Mouse (Mus musculus): ENCODE results near the gene Tmem131. TPM values are rescaled to one million over a fixed set of nuclear protein-coding genes. Genes with fewer than 3 reads are reported as not detected.
A peak's percentile ranks its signal among the peaks of the same experiment; 100 is the strongest.

The Tmem131 gene
- polyA plus RNA-seq, 1 experiment from 2014 or later, result 14.7 TPM

GRCm38 (mm10) chr1:36852085-36852484 lies 91.4 kb downstream of the Tmem131 start:
- Histone ChIP-seq H3K4me1 (no peaks in the 10 kb centered on the region), H3K36me3 (peaks cover 5% of the 10 kb centered on the region; the same call in 1 of the 2 replicates), H3K27me3 (no peaks in the 10 kb centered on the region), H3K9ac (no peak overlapping the region), H3K4me3 (replicated peaks) (no peak overlapping the region), H3K27ac (replicated peaks) (no peak overlapping the region), H3K9me3 (replicated peaks) (no peaks in the 10 kb centered on the region), H3K4me2 (replicated peaks) (no peak overlapping the region)
- 70% methylated on average over 6 of the region's 6 CpGs for WGBS
- no peak for ATAC-seq (ENCODE audit: insufficient number of reproducible peaks, low FRiP score, low TSS enrichment, low read depth)

- Histone ChIP-seq H3K27ac (replicated peaks) (no peak overlapping the region), H3K27me3 (no peaks in the 10 kb centered on the region), H3K4me3 (replicated peaks) (no peak overlapping the region), H3K4me2 (replicated peaks) (no peak overlapping the region), H3K4me1 (no peaks in the 10 kb centered on the region), H3K9me3 (replicated peaks) (no peaks in the 10 kb centered on the region), H3K9ac (no peak overlapping the region), H3K36me3 (peaks cover 5% of the 10 kb centered on the region; the same call in 1 of the 2 replicates)
- WGBS, result 67% methylated on average over 4 of the region's 4 CpGs
- ATAC-seq (ENCODE audit: insufficient number of reproducible peaks, low FRiP score, low TSS enrichment, low read depth), result no peak
These were observed 92.1 kb downstream of the Tmem131 start for GRCm38 (mm10) chr1:36851392-36851791.

- WGBS, result 92% methylated on average over 1 of the region's 1 CpGs
- Histone ChIP-seq H3K4me3 (replicated peaks) (no peak overlapping the region), H3K9me3 (replicated peaks) (no peaks in the 10 kb centered on the region), H3K27ac (replicated peaks) (no peak overlapping the region), H3K27me3 (no peaks in the 10 kb centered on the region), H3K9ac (no peak overlapping the region), H3K4me2 (replicated peaks) (no peak overlapping the region), H3K4me1 (0 out of 2 replicates have a peak, but pooled peaks cover 3% of the 10 kb centered on the region), H3K36me3 (no peaks in the 10 kb centered on the region)
- ATAC-seq (ENCODE audit: insufficient number of reproducible peaks, low FRiP score, low TSS enrichment, low read depth), result no peak
These were observed 95.4 kb downstream of the Tmem131 start for GRCm38 (mm10) chr1:36848036-36848435.

- H3K9me3 ChIP-seq (replicated peaks), result no peaks in the 10 kb centered on the region
- H3K4me3 ChIP-seq (replicated peaks), result no peak overlapping the region
- H3K4me2 ChIP-seq (replicated peaks), result no peak overlapping the region
- H3K36me3 ChIP-seq, result no peaks in the 10 kb centered on the region
- no peak overlapping the region for H3K9ac ChIP-seq
- ATAC-seq (ENCODE audit: insufficient number of reproducible peaks, low FRiP score, low TSS enrichment, low read depth), result no peak
- WGBS, result 83% methylated on average over 8 of the region's 8 CpGs
- 0 out of 2 replicates have a peak, but pooled peaks cover 3% of the 10 kb centered on the region for H3K4me1 ChIP-seq
- H3K27me3 ChIP-seq, result no peaks in the 10 kb centered on the region
- no peak overlapping the region for H3K27ac ChIP-seq (replicated peaks)
These were observed 96.2 kb downstream of the Tmem131 start for GRCm38 (mm10) chr1:36847276-36847675.

GRCm38 (mm10) chr1:36845031-36845430 lies 98.4 kb downstream of the Tmem131 start:
- H3K4me3 ChIP-seq (replicated peaks), result no peak overlapping the region
- H3K4me2 ChIP-seq (replicated peaks), result no peak overlapping the region
- no peaks in the 10 kb centered on the region for H3K9me3 ChIP-seq (replicated peaks)
- WGBS, result 48% methylated on average over 5 of the region's 5 CpGs
- H3K36me3 ChIP-seq, result peaks cover 11% of the 10 kb centered on the region
- ATAC-seq (ENCODE audit: insufficient number of reproducible peaks, low FRiP score, low TSS enrichment, low read depth), result 0 out of 2 replicates have a peak, but pooled peaks have one; percentile 19
- H3K27me3 ChIP-seq, result no peaks in the 10 kb centered on the region
- 0 out of 2 replicates have a peak, but pooled peaks cover 3% of the 10 kb centered on the region for H3K4me1 ChIP-seq
- H3K9ac ChIP-seq, result no peak overlapping the region
- no peak overlapping the region for H3K27ac ChIP-seq (replicated peaks)

- H3K36me3 ChIP-seq, result peaks cover 25% of the 10 kb centered on the region
- ATAC-seq (ENCODE audit: insufficient number of reproducible peaks, low FRiP score, low TSS enrichment, low read depth), result no peak
- 44% methylated on average over 1 of the region's 1 CpGs for WGBS
- no peak overlapping the region for H3K4me2 ChIP-seq (replicated peaks)
- H3K9me3 ChIP-seq (replicated peaks), result no peaks in the 10 kb centered on the region
- H3K27me3 ChIP-seq, result no peaks in the 10 kb centered on the region
- no peak overlapping the region for H3K4me3 ChIP-seq (replicated peaks)
- 0 out of 2 replicates have a peak, but pooled peaks cover 3% of the 10 kb centered on the region for H3K4me1 ChIP-seq
- no peak overlapping the region for H3K27ac ChIP-seq (replicated peaks)
- H3K9ac ChIP-seq, result no peak overlapping the region
These were observed 101.7 kb downstream of the Tmem131 start for GRCm38 (mm10) chr1:36841806-36842205.

- no peak overlapping the region for H3K9ac ChIP-seq
- no peak overlapping the region for H3K4me3 ChIP-seq (replicated peaks)
- no peak overlapping the region for H3K4me2 ChIP-seq (replicated peaks)
- H3K36me3 ChIP-seq, result peaks cover 31% of the 10 kb centered on the region
- WGBS, result 95% methylated on average over 2 of the region's 2 CpGs
- 0 out of 2 replicates have a peak, but pooled peaks cover 3% of the 10 kb centered on the region for H3K4me1 ChIP-seq
- no peaks in the 10 kb centered on the region for H3K9me3 ChIP-seq (replicated peaks)
- no peaks in the 10 kb centered on the region for H3K27me3 ChIP-seq
- no peak for ATAC-seq (ENCODE audit: insufficient number of reproducible peaks, low FRiP score, low TSS enrichment, low read depth)
- H3K27ac ChIP-seq (replicated peaks), result no peak overlapping the region
These were observed 102.5 kb downstream of the Tmem131 start for GRCm38 (mm10) chr1:36840959-36841358.

GRCm38 (mm10) chr1:36839858-36840257 lies 103.6 kb downstream of the Tmem131 start:
- no peak for ATAC-seq (ENCODE audit: insufficient number of reproducible peaks, low FRiP score, low TSS enrichment, low read depth)
- Histone ChIP-seq H3K27ac (replicated peaks) (no peak overlapping the region), H3K4me2 (replicated peaks) (no peak overlapping the region), H3K36me3 (peaks cover 31% of the 10 kb centered on the region), H3K4me1 (no peaks in the 10 kb centered on the region), H3K9me3 (replicated peaks) (no peaks in the 10 kb centered on the region), H3K9ac (no peak overlapping the region), H3K27me3 (no peaks in the 10 kb centered on the region), H3K4me3 (replicated peaks) (no peak overlapping the region)
- 86% methylated on average over 3 of the region's 3 CpGs for WGBS

GRCm38 (mm10) chr1:36836274-36836954 lies 107.1 kb downstream of the Tmem131 start:
- Histone ChIP-seq H3K36me3 (peaks cover 54% of the 10 kb centered on the region), H3K27me3 (no peaks in the 10 kb centered on the region), H3K4me1 (peaks cover 2% of the 10 kb centered on the region; the same call in 1 of the 2 replicates), H3K4me3 (replicated peaks) (no peak overlapping the region), H3K9ac (no peak overlapping the region), H3K27ac (replicated peaks) (no peak overlapping the region), H3K4me2 (replicated peaks) (no peak overlapping the region), H3K9me3 (replicated peaks) (no peaks in the 10 kb centered on the region)
- ATAC-seq (ENCODE audit: insufficient number of reproducible peaks, low FRiP score, low TSS enrichment, low read depth), result no peak
- WGBS, result 82% methylated on average over 12 of the region's 12 CpGs

- no peak for ATAC-seq (ENCODE audit: insufficient number of reproducible peaks, low FRiP score, low TSS enrichment, low read depth)
- H3K27ac ChIP-seq (replicated peaks), result no peak overlapping the region
- no peak overlapping the region for H3K9ac ChIP-seq
- no peaks in the 10 kb centered on the region for H3K27me3 ChIP-seq
- peaks cover 9% of the 10 kb centered on the region; the same call in 1 of the 2 replicates for H3K4me1 ChIP-seq
- H3K36me3 ChIP-seq, result peaks cover 48% of the 10 kb centered on the region
- 94% methylated on average over 3 of the region's 3 CpGs for WGBS
- H3K4me2 ChIP-seq (replicated peaks), result no peak overlapping the region
- no peaks in the 10 kb centered on the region for H3K9me3 ChIP-seq (replicated peaks)
- no peak overlapping the region for H3K4me3 ChIP-seq (replicated peaks)
These were observed 107.9 kb downstream of the Tmem131 start for GRCm38 (mm10) chr1:36835593-36835992.

- H3K9ac ChIP-seq, result no peak overlapping the region
- H3K4me2 ChIP-seq (replicated peaks), result no peak overlapping the region
- no peak overlapping the region for H3K4me3 ChIP-seq (replicated peaks)
- H3K9me3 ChIP-seq (replicated peaks), result no peaks in the 10 kb centered on the region
- no peak for ATAC-seq (ENCODE audit: insufficient number of reproducible peaks, low FRiP score, low TSS enrichment, low read depth)
- H3K4me1 ChIP-seq, result peaks cover 9% of the 10 kb centered on the region; the same call in 1 of the 2 replicates
- H3K27me3 ChIP-seq, result no peaks in the 10 kb centered on the region
- 90% methylated on average over 7 of the region's 7 CpGs for WGBS
- H3K27ac ChIP-seq (replicated peaks), result no peak overlapping the region
- peaks cover 40% of the 10 kb centered on the region for H3K36me3 ChIP-seq
These were observed 109.4 kb downstream of the Tmem131 start for GRCm38 (mm10) chr1:36834090-36834489.

Measured in embryonic facial prominence, embryonic 15.5 days (tissue).